Comparison of ENCODE assay signal across 11 mouse cellular contexts in the genomic region with DNA sequence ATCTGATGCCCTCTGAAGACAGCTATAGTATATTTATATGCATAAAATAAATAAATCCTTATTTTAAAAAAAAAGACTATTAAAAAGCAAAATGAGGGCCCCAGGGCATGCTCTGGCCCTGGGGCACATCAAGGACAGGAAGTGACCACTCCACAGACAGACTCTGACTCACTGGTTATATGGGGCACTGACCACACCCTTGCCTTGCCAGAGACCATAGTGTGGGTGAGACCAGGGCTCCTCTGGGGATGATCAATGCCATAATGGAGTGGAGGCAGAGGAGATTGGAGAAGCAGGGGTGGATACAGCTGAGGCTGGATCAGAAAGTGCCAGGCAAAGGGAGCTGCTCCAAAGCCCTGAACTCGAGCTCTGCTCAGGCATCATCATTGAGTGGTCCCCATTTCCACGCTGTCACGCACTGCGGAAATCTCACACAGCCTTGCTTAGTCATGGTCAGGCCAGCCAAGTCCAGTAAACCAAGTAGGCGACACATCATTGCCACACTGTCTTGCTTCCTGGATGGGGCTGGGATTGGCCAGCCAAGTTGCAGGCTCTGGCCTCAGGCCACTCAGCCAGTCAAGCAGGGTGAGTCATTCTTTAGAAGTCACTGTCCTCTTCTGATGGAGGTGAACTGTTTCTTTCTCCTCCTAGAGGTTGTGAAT. TPM values are rescaled to one million over a fixed set of nuclear protein-coding genes. Genes with fewer than 3 reads are reported as not detected.
DNase-seq lines count a peak whose midpoint lies in the region.
"Had no signal": no experiment of that assay in that cellular context is flagged by ENCODE, and none has a peak within 500 bp of the region (broad histone marks: within the 10 kb centered on the region; RNA-seq: fewer than 3 reads in every experiment).

No protein-coding gene starts in this region.

- peak; percentile 83 for DNase-seq in gastrocnemius, adult 18-20 months (ENCODE audit: low spot score)
- DNase-seq in gastrocnemius, postnatal 4 days (ENCODE audit: low spot score in 2 of 2): no peak
- peak; percentile 79 for DNase-seq in NIH3T3 (ENCODE audit: low read depth)
- peak; percentile 75 for DNase-seq in gastrocnemius, postnatal 14 days
- DNase-seq in lung, postnatal 36 days: peak; percentile 66
- no peak for DNase-seq in thymus, postnatal 0 days (ENCODE audit: low spot score)
- no peak for DNase-seq in midbrain, embryonic 10.5 days (ENCODE audit: low spot score)
- no peak for DNase-seq in left cerebral cortex, adult 11 months (ENCODE audit: low spot score)
- DNase-seq: B cell, adult 2 months; midbrain, embryonic 14.5 days had no signal

- H3K36me3 ChIP-seq in midbrain, embryonic 10.5 days: no peaks in the 10 kb centered on the region
- H3K36me3 ChIP-seq: embryonic facial prominence, embryonic 12.5 days had no signal

- H3K9me3 ChIP-seq in midbrain, embryonic 10.5 days (replicated peaks): no peaks in the 10 kb centered on the region
- H3K9me3 ChIP-seq: embryonic facial prominence, embryonic 12.5 days had no signal

- H3K27ac ChIP-seq in midbrain, embryonic 10.5 days (replicated peaks): no peak overlapping the region
- H3K27ac ChIP-seq: embryonic facial prominence, embryonic 12.5 days had no signal

- H3K4me3 ChIP-seq in midbrain, embryonic 10.5 days: no peak overlapping the region
- H3K4me3 ChIP-seq: embryonic facial prominence, embryonic 12.5 days had no signal

- WGBS in midbrain, embryonic 10.5 days: 92% methylated on average over 5 of the region's 5 CpGs

- H3K4me1 ChIP-seq in midbrain, embryonic 10.5 days: no peaks in the 10 kb centered on the region
- H3K4me1 ChIP-seq: embryonic facial prominence, embryonic 12.5 days had no signal

- no peaks in the 10 kb centered on the region for H3K27me3 ChIP-seq in midbrain, embryonic 10.5 days (ENCODE audit: low read depth, poor library complexity, severe bottlenecking)
- H3K27me3 ChIP-seq: embryonic facial prominence, embryonic 12.5 days had no signal

- intact Hi-C loops in gastrocnemius, postnatal 14 days (cut with DNase I; ENCODE audit: low total_unique reads): no loop called here

RNA-seq across cellular contexts. Expression of a gene that starts 35.5 kb away (rescaled TPM):
- total RNA-seq in gastrocnemius, adult 18-20 months (2021): 10 to 100 TPM; 27.2 to 28.8 TPM
- total RNA-seq in gastrocnemius, postnatal 4 days (2021): 10 to 100 TPM; 23.0 to 25.1 TPM
- total RNA-seq in gastrocnemius, postnatal 14 days (2021): 10 to 100 TPM; 20.4 to 22.1 TPM
- polyA plus RNA-seq in thymus, postnatal 0 days (2015; fragmentation: Nextera tagmentation; extraction: Ambion mirVana): 41.2 and 45.0 TPM in 2 replicates
- 40.3 and 47.6 TPM in 2 replicates for polyA plus RNA-seq in midbrain, embryonic 10.5 days (2016; fragmentation: Nextera tagmentation; extraction: Ambion mirVana)

RNA-seq across cellular contexts. Expression of a gene that starts 41.0 kb away (rescaled TPM):
- total RNA-seq in gastrocnemius, adult 18-20 months (2021): 10 to 100 TPM; 18.1 to 19.8 TPM
- total RNA-seq in gastrocnemius, postnatal 4 days (2021): 10 to 100 TPM; 91.8 to 92.0 TPM
- total RNA-seq in gastrocnemius, postnatal 14 days (2021): 10 to 100 TPM; 24.7 to 29.9 TPM
- polyA plus RNA-seq in thymus, postnatal 0 days (2015; fragmentation: Nextera tagmentation; extraction: Ambion mirVana): 472 and 480 TPM in 2 replicates
- polyA plus RNA-seq in midbrain, embryonic 10.5 days (2016; fragmentation: Nextera tagmentation; extraction: Ambion mirVana): 383 and 428 TPM in 2 replicates

RNA-seq across cellular contexts. Expression of a gene that starts 50.8 kb away (rescaled TPM):
- total RNA-seq in gastrocnemius, adult 18-20 months (2021): 10 to 100 TPM; 14.6 to 20.6 TPM
- 10 to 100 TPM; 29.9 to 39.3 TPM for total RNA-seq in gastrocnemius, postnatal 4 days (2021)
- 10 to 100 TPM; 22.2 to 22.4 TPM for total RNA-seq in gastrocnemius, postnatal 14 days (2021)
- polyA plus RNA-seq in thymus, postnatal 0 days (2015; fragmentation: Nextera tagmentation; extraction: Ambion mirVana): 24.4 and 24.5 TPM in 2 replicates
- polyA plus RNA-seq in midbrain, embryonic 10.5 days (2016; fragmentation: Nextera tagmentation; extraction: Ambion mirVana): 21.4 and 22.7 TPM in 2 replicates

Comparison
In these comparisons a context has a peak if more than half of its experiments do, and no peak if none do; other contexts are left out.
1. DNase-seq: peak in gastrocnemius, adult 18-20 months (single experiment), NIH3T3 (single experiment), gastrocnemius, postnatal 14 days (single experiment) and lung, postnatal 36 days (single experiment); none in gastrocnemius, postnatal 4 days (0 of 2), thymus, postnatal 0 days (single experiment), midbrain, embryonic 10.5 days (single experiment) and left cerebral cortex, adult 11 months (single experiment).